Mouse (Mus musculus) ES-E14 (cell line): ENCODE results near the gene Mrm2. TPM values are rescaled to one million over a fixed set of nuclear protein-coding genes. Genes with fewer than 3 reads are reported as not detected.
"Not testable (repeated sequence)": the region's sequence is repeated elsewhere in the genome, so short reads cannot be mapped to it uniquely, and the experiment has no call there.

Source experiments
- DNase-seq: peaks from one replicate; pipeline ENCODE4 v3.0.0-alpha.2; 2013; ENCODE audit warnings: low read depth, low spot score
- H3K27ac ChIP-seq: 2 replicates; pipeline ENCODE4 v1.5.1; 2012; ENCODE audit warnings: low read depth, mild to moderate bottlenecking, low read length, moderate library complexity, mixed read lengths; ENCODE audit not compliant: poor library complexity, insufficient read depth, severe bottlenecking
- H3K36me3 ChIP-seq: 2 replicates; pipeline ENCODE4 v1.6.1; 2012; ENCODE audit warnings: mild to moderate bottlenecking, low read length, moderate library complexity, mixed read lengths; ENCODE audit not compliant: control insufficient read depth, poor library complexity, insufficient read depth, severe bottlenecking
- H3K4me1 ChIP-seq, 2 experiments: fragments of 150-350 bp in 1 of 2; sonication (generic) in 1 of 2; 2 replicates each; pipeline ENCODE4 v1.6.1; 2012; ENCODE audit warnings: low read length in 2 of 2, mild to moderate bottlenecking in 1 of 2, mixed read lengths in 1 of 2; ENCODE audit not compliant: control insufficient read depth in 2 of 2, insufficient read depth in 2 of 2, poor library complexity in 1 of 2
- H3K4me3 ChIP-seq, 2 experiments: fragments of 150-350 bp in 1 of 2; sonication (generic) in 1 of 2; 2 replicates each; pipeline ENCODE4 v1.5.1; 2012; ENCODE audit warnings: low read length in 2 of 2, low read depth in 1 of 2, mild to moderate bottlenecking in 1 of 2, mixed read lengths in 1 of 2; ENCODE audit not compliant: insufficient read depth in 1 of 2, poor library complexity in 1 of 2, severe bottlenecking in 1 of 2
- H3K9ac ChIP-seq: 2 replicates; pipeline ENCODE4 v1.6.1; 2012; ENCODE audit warnings: low read depth, mild to moderate bottlenecking, low read length, mixed read lengths; ENCODE audit not compliant: poor library complexity, insufficient read depth, severe bottlenecking
- H3K9me3 ChIP-seq: fragments of 150-350 bp; sonication (generic); 2 replicates; pipeline ENCODE4 v1.6.1; 2012; ENCODE audit warnings: low read depth, mild to moderate bottlenecking, low read length; ENCODE audit not compliant: control insufficient read depth, insufficient read depth
- CHD2 ChIP-seq: IDR thresholded peaks from 2 replicates; pipeline ENCODE4 v1.6.1; 2014; ENCODE audit warnings: mild to moderate bottlenecking, low read depth, low read length, inconsistent platforms
- HCFC1 ChIP-seq: IDR thresholded peaks from 2 replicates; pipeline ENCODE4 v1.6.1; 2012; ENCODE audit warnings: low read length, inconsistent platforms, borderline replicate concordance; ENCODE audit not compliant: insufficient read depth
- MAFK ChIP-seq: IDR thresholded peaks from 2 replicates; pipeline ENCODE4 v1.6.1; 2014; ENCODE audit warnings: mild to moderate bottlenecking, low read depth, low read length, inconsistent platforms; ENCODE audit not compliant: insufficient read depth
- ZC3H11A ChIP-seq: IDR thresholded peaks from 2 replicates; pipeline ENCODE4 v1.6.1; 2012; ENCODE audit warnings: low read depth, mild to moderate bottlenecking, inconsistent platforms, low read length, borderline replicate concordance
- ZNF384 ChIP-seq: IDR thresholded peaks from 2 replicates; pipeline ENCODE4 v1.6.1; 2012; ENCODE audit warnings: low read depth, low read length, inconsistent platforms
- in situ Hi-C, 2 experiments: fragments of 600-800 bp; cut with MboI; formaldehyde crosslinking; loops; one replicate each; pipeline ENCODE4 v1.15.1; 2025; ENCODE audit warnings: low sequenced_read_pairs in 2 of 2, inconsistent platforms in 1 of 2; ENCODE audit not compliant: unreplicated experiment in 2 of 2
- total RNA-seq: library from RNA; depleted of rRNA; stranded (reverse); fragments of 300-350 nt; gene quantifications from 2 replicates; pipeline ENCODE4 v1.2.3, GENCODE M21; 2012

Mrm2 gene
- total RNA-seq, 1 experiment: 14.6 TPM

DNA sequence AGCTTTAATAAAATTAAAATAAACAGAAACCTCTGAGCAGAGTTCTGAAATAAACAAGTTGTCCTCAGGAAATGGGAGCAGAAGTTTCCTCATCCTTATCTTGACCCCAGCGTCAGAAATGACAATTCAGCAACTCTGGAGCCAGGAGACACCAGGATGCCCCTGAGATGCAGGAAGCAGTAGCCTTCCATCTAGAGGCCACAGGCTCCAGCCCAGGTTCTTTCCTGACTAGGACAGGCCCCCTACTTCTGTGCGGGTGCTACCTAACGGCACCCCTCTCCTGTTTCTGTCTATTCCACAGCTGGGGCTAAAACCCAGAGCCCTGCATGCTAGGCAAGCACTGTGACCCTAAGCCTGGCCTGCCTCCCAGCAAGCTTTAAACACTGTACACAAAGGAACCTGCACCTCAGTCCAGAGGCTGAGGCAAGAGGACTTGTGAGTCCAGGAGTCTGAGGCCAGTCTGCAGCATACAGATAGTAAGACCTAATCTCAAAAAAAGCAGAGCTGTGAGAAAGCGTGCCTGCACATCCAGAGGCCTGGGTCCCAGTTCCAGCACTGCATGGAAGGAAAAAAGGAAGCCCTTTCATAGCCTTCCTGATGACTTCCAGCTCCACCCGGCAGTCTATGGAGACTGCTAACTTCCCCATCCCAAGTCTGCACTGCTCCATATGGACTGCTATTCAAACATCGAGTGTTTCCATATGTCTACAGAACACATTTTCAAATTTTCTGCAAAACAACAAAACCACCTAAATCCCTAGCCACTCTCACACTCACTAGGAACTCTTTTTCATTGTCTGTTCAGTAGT is 39.0 kb upstream of the Mrm2 start:
- Histone ChIP-seq H3K4me1 (peaks cover 3 to 10% of the 10 kb centered on the region in 2 experiments; a peak in 2 of 4 replicates), H3K4me3 (no peak overlapping the region)

DNA sequence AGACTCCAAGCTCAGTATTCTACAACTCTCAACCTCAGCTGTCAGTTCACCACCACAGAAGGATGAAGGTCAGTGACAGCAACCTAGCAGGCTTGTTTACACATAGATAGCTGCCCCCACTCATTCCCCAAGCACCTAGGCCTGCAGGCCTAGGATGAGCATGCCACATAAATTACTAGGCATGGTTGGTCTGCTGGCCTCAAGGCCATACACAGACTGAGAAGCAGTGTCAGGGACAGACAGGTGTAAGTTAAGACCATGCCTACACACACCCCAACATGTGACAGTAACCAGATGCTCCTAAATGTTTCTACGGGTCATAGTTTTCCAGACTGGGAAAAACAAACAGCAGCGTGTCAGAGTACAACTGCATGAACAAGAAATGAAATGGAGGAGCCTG is 37.8 kb upstream of the Mrm2 start:
- H3K9ac ChIP-seq: no peak overlapping the region
- in situ Hi-C loops: no loop called here
- H3K4me1 ChIP-seq: peaks cover 3 to 14% of the 10 kb centered on the region in 2 experiments; a peak in 2 of 4 replicates
- no peaks in the 10 kb centered on the region for H3K36me3 ChIP-seq
- TF ChIP-seq HCFC1 (no peak), ZC3H11A (no peak), ZNF384 (no peak), CHD2 (no peak), MAFK (no peak)
- no peak for DNase-seq
- no peaks in the 10 kb centered on the region for H3K9me3 ChIP-seq
- H3K27ac ChIP-seq: no peak overlapping the region
- no peak overlapping the region for H3K4me3 ChIP-seq

More for the DNA sequence above, 39.0 kb upstream of the Mrm2 start:
- no peak overlapping the region for H3K27ac ChIP-seq
- H3K9ac ChIP-seq: no peak overlapping the region
- DNase-seq: no peak
- H3K36me3 ChIP-seq: no peaks in the 10 kb centered on the region
- no peaks in the 10 kb centered on the region for H3K9me3 ChIP-seq
- in situ Hi-C loops: no loop called here
- TF ChIP-seq MAFK (no peak), ZNF384 (no peak), ZC3H11A (no peak), CHD2 (no peak), HCFC1 (no peak)

DNA sequence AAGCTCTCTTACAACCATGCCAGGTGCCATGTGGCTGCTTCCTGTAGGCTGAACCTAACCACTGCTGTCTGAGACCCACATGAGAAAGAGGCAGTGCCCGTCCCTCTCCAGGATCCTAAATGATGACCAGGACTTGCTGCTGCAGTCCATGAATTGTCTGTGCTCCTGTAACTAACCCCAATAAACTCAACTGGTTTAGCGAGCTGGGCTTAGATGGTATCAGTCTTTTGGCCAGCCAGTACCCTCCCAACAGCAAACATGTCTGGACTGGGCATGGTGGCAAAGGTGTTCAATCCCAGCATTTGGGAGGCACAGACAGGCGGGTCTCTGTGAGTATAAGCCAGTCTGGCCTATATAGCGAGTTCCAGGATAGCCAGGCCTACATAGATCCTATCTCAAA is 37.2 kb upstream of the Mrm2 start:
- no peaks in the 10 kb centered on the region for H3K36me3 ChIP-seq
- in situ Hi-C loops: no loop called here
- TF ChIP-seq MAFK (no peak), ZNF384 (no peak), HCFC1 (no peak), ZC3H11A (no peak), CHD2 (no peak)
- no peak overlapping the region for H3K9ac ChIP-seq
- no peak overlapping the region for H3K4me3 ChIP-seq
- H3K27ac ChIP-seq: no peak overlapping the region
- H3K4me1 ChIP-seq: peaks cover 3 to 14% of the 10 kb centered on the region in 2 experiments; a peak in 2 of 4 replicates
- no peaks in the 10 kb centered on the region for H3K9me3 ChIP-seq
- DNase-seq: no peak

DNA sequence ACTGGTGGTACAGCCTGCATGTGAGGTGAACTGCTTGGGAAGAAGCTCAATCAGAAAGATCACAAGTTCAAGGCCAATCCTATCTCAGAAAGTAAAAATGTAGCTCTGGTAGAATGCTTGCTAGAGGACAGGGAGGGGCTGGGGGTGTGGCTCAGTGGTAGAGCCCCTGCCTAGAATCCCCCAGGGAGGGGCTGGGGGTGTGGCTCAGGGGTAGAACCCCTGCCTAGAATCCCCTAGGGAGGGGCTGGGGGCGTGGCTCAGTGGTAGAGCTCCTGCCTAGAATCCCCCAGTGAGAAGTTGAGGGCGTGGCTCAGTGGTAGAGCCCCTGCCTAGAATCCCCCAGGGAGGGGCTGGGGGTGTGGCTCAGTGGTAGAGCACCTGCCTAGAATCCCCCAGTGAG is 36.4 kb upstream of the Mrm2 start:
- H3K36me3 ChIP-seq, DNase-seq, H3K27ac ChIP-seq, H3K9ac ChIP-seq, in situ Hi-C loops, H3K4me3 ChIP-seq, H3K9me3 ChIP-seq: not testable (repeated sequence)
- H3K4me1 ChIP-seq: peaks cover 3 to 14% of the 10 kb centered on the region in 2 experiments; a peak in 2 of 4 replicates

DNA sequence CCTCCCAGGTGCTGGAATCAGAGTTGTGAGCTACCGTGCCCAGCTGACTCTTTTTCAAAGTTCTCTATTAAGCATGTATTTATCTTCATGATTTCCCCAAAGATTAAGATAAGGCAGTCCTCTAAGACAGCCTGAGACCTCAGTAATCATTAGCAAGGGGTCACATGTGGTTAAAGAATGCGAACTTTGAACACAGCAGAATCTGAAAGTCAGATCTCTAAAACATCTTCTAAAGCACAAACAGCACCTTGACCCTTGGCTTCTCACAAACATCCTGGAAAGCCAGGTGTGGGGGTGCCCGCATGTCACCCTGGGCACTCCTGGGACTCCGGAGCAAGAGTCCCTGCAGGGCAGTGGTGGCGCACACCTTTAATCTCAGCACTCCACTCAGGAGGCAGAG is 32.7 kb upstream of the Mrm2 start:
- H3K9ac ChIP-seq: no peak overlapping the region
- no peaks in the 10 kb centered on the region for H3K9me3 ChIP-seq
- no peak overlapping the region for H3K4me3 ChIP-seq
- H3K4me1 ChIP-seq: peaks cover 3 to 22% of the 10 kb centered on the region in 2 experiments; a peak in 2 of 4 replicates
- no peaks in the 10 kb centered on the region; the same call in 1 of the 2 replicates for H3K36me3 ChIP-seq
- no peak overlapping the region for H3K27ac ChIP-seq
- DNase-seq: no peak
- in situ Hi-C loops: no loop called here
- TF ChIP-seq HCFC1 (no peak), ZC3H11A (no peak), MAFK (no peak), ZNF384 (no peak), CHD2 (no peak)
